Mouse (Mus musculus) embryonic facial prominence, embryonic 11.5 days (tissue): ENCODE data around the gene Uhrf1. TPM values are rescaled to one million over a fixed set of nuclear protein-coding genes. Genes with fewer than 3 reads are reported as not detected.

ENCODE experiments used
- ATAC-seq: fragments of 200-750 bp; cut with Nextera tagmentation; replicated peaks from 2 replicates; pipeline ENCODE4 v1.8.0; 2017; ENCODE audit warnings: low read depth; ENCODE audit not compliant: insufficient number of reproducible peaks, low FRiP score, low TSS enrichment
- DNase-seq: peaks from one replicate; pipeline ENCODE4 v3.0.0-alpha.2; 2015; ENCODE audit warnings: low spot score
- H3K27ac ChIP-seq: fragments of 300-500 bp; sonication (generic); replicated peaks from 2 replicates; pipeline ENCODE4 v1.5.1; 2014; ENCODE audit warnings: mild to moderate bottlenecking, low read depth, low read length, control low read depth
- H3K27me3 ChIP-seq: fragments of 300-500 bp; sonication (generic); 2 replicates; pipeline ENCODE4 v1.6.1; 2014; ENCODE audit warnings: mild to moderate bottlenecking, low read length, moderate library complexity, mixed read lengths; ENCODE audit not compliant: control insufficient read depth, insufficient read depth
- H3K36me3 ChIP-seq: fragments of 300-500 bp; sonication (generic); replicated peaks from 2 replicates; pipeline ENCODE4 v1.6.1; 2014; ENCODE audit warnings: low read depth, mild to moderate bottlenecking, low read length, moderate library complexity, mixed read lengths; ENCODE audit not compliant: control insufficient read depth, insufficient read depth
- H3K4me1 ChIP-seq: fragments of 300-500 bp; sonication (generic); 2 replicates; pipeline ENCODE4 v1.6.1; 2014; ENCODE audit warnings: low read length, mixed read lengths; ENCODE audit not compliant: control insufficient read depth, insufficient read depth
- H3K4me2 ChIP-seq: fragments of 300-500 bp; sonication (generic); 2 replicates; pipeline ENCODE4 v1.6.1; 2014; ENCODE audit warnings: low read depth, mild to moderate bottlenecking, control low read depth, low read length, moderate library complexity
- H3K4me3 ChIP-seq: fragments of 300-500 bp; sonication (generic); 2 replicates; pipeline ENCODE4 v1.5.1; 2014; ENCODE audit warnings: low read depth, low read length, control low read depth
- H3K9ac ChIP-seq: fragments of 300-500 bp; sonication (generic); replicated peaks from 2 replicates; pipeline ENCODE4 v1.6.1; 2014; ENCODE audit warnings: mild to moderate bottlenecking, control low read depth, low read length
- H3K9me3 ChIP-seq: fragments of 300-500 bp; sonication (generic); replicated peaks from 2 replicates; pipeline ENCODE4 v1.6.1; 2016; ENCODE audit warnings: mild to moderate bottlenecking, low read length, inconsistent platforms, mixed read lengths; ENCODE audit not compliant: control insufficient read depth
- whole genome bisulfite sequencing: fragments of 180-500 bp; shearing (Covaris S2); extraction: QIAGEN DNeasy Blood & Tissue Kit; methylation state at CpG from one replicate; pipeline ENCODE4 v1.1.7; 2014; 5-methylcytosine and 5-hydroxymethylcytosine counted together
- polyA plus RNA-seq: library from polyadenylated mRNA; unstranded; fragments of >200 nt; fragmentation: Nextera tagmentation; extraction: Ambion mirVana; gene quantifications from 2 replicates; pipeline ENCODE4 v1.2.1, GENCODE M21; 2014

The Uhrf1 gene
- polyA plus RNA-seq, 1 experiment from 2014 or later, result 119 TPM

DNA sequence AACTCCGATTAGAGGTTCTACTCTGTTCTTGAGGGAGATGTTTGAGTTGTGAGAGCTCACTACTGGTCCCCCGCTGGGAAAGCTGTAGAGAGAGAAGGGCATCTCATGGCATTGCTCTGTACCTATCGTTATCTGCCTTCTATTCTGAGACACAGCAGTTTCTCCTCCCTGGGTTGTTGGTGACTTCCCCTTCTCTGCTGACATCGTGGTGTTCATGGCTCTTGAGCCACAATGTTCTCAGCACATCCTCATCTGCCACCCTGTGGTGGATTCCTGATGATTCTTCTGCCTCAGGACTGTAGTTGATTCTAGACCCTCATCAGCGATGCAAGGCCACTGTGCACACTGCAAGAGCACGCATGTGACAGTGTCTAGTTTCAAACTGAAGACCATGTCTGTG is 34.7 kb downstream of the Uhrf1 start:
- Histone ChIP-seq H3K4me3 (no peak overlapping the region), H3K9me3 (no peaks in the 10 kb centered on the region), H3K27ac (no peak overlapping the region), H3K4me2 (no peak overlapping the region), H3K9ac (no peak overlapping the region), H3K36me3 (no peaks in the 10 kb centered on the region), H3K27me3 (no peaks in the 10 kb centered on the region), H3K4me1 (no peaks in the 10 kb centered on the region)
- DNase-seq, result no peak
- no peak for ATAC-seq
- 89% methylated on average over 6 of the region's 6 CpGs for WGBS

GRCm38 (mm10) chr17:56338909-56339308 is 35.8 kb downstream of the Uhrf1 start:
- ATAC-seq (no peak), DNase-seq (no peak)
- 58% methylated on average over 4 of the region's 4 CpGs for WGBS

DNA sequence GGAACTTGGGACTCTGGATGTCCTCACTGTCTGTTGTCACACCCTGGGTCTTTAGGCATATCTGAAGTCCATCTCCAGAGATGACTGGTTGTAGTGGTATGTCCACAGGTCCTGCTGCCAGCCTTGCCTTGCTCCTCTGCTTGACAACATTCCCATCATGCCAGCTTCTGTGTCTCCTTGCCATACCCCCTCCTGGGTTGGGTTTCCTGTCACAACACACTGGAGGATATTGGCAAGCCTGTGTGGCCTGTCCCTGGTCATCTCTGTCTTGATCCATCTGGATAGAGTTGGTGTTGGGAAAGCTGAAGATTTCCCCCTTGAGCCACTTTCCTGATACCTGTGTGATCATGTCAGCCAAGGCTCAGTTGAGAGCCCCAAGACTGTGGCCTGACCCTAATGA is 37.6 kb downstream of the Uhrf1 start:
- Histone ChIP-seq H3K9me3 (no peaks in the 10 kb centered on the region), H3K4me2 (no peak overlapping the region)
- no peak for ATAC-seq

More at GRCm38 (mm10) chr17:56338909-56339308, 35.8 kb downstream of the Uhrf1 start:
- H3K27ac ChIP-seq, result no peak overlapping the region
- no peaks in the 10 kb centered on the region for H3K36me3 ChIP-seq
- H3K4me1 ChIP-seq, result no peaks in the 10 kb centered on the region
- H3K4me3 ChIP-seq, result no peak overlapping the region
- H3K9ac ChIP-seq, result no peak overlapping the region
- no peaks in the 10 kb centered on the region for H3K27me3 ChIP-seq
- no peak overlapping the region for H3K4me2 ChIP-seq
- H3K9me3 ChIP-seq, result no peaks in the 10 kb centered on the region

GRCm38 (mm10) chr17:56343466-56343865 is 40.3 kb downstream of the Uhrf1 start:
- ATAC-seq (no peak), DNase-seq (no peak)
- H3K9me3 ChIP-seq, result no peaks in the 10 kb centered on the region
- no peaks in the 10 kb centered on the region for H3K36me3 ChIP-seq
- no peaks in the 10 kb centered on the region for H3K27me3 ChIP-seq
- H3K27ac ChIP-seq, result no peak overlapping the region
- H3K4me2 ChIP-seq, result no peak overlapping the region
- no peaks in the 10 kb centered on the region for H3K4me1 ChIP-seq
- no peak overlapping the region for H3K9ac ChIP-seq
- H3K4me3 ChIP-seq, result no peak overlapping the region
- 78% methylated on average over 3 of the region's 3 CpGs for WGBS

More for the DNA sequence above, 37.6 kb downstream of the Uhrf1 start:
- DNase-seq, result no peak
- H3K27me3 ChIP-seq, result no peaks in the 10 kb centered on the region
- H3K4me1 ChIP-seq, result no peaks in the 10 kb centered on the region
- no peaks in the 10 kb centered on the region for H3K36me3 ChIP-seq
- H3K27ac ChIP-seq, result no peak overlapping the region
- no peak overlapping the region for H3K4me3 ChIP-seq
- no peak overlapping the region for H3K9ac ChIP-seq

- H3K9ac ChIP-seq, result no peak overlapping the region
- H3K4me2 ChIP-seq, result no peak overlapping the region
- H3K4me1 ChIP-seq, result no peaks in the 10 kb centered on the region
- H3K4me3 ChIP-seq, result no peak overlapping the region
- 82% methylated on average over 2 of the region's 2 CpGs for WGBS
- no peaks in the 10 kb centered on the region for H3K27me3 ChIP-seq
- ATAC-seq, result no peak
- H3K9me3 ChIP-seq, result no peaks in the 10 kb centered on the region
- no peak for DNase-seq
- H3K27ac ChIP-seq, result no peak overlapping the region
- no peaks in the 10 kb centered on the region for H3K36me3 ChIP-seq
Observed at GRCm38 (mm10) chr17:56345364-56345763, 42.2 kb downstream of the Uhrf1 start.

DNA sequence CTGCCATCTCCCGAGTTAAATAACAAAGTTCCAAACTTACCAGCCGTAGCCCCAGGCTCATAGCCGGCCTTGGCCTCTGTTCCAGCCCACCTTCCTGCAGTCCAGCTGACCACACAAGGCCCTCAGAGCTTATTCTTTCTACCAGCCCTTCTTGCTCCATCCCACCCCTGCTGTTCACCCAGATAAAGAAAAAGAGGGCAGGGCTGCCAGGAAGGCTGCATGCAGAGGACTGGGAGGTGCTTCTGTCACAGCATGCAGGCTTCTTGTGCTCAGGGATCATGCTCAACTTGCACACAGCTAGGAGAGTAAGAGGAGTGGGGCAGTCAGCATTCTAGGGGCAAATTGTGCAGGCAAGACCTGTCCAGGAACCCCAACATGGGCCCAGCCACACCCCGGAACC is 45.0 kb downstream of the Uhrf1 start:
- Histone ChIP-seq H3K4me3 (no peak overlapping the region), H3K4me2 (no peak overlapping the region), H3K27ac (no peak overlapping the region), H3K9ac (no peak overlapping the region), H3K4me1 (no peaks in the 10 kb centered on the region), H3K27me3 (no peaks in the 10 kb centered on the region), H3K9me3 (no peaks in the 10 kb centered on the region), H3K36me3 (no peaks in the 10 kb centered on the region; the same call in 1 of the 2 replicates)
- ATAC-seq (no peak), DNase-seq (no peak)
- WGBS, result 74% methylated on average over 4 of the region's 4 CpGs

DNA sequence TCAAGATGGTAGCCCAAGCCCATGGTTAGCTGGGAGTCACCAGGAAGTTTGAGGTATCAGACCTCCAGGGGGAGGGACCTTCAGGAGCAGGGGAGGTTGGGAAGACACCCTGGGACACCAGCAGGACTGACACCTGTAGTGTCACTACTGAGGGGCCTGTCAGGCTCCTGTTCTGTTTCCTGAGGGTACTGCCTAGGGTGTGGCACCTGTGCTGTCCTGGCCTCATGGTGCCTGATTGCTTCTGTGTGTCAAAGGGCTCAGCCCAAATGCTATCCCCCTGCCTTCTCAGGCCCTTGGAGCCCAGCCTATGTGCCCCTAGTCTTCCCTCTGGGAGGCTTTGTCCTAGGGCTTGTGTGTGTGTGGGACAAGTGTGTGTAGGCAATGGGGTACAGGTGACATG is 45.5 kb downstream of the Uhrf1 start:
- ATAC-seq (no peak), DNase-seq (no peak)
- Histone ChIP-seq H3K27me3 (no peaks in the 10 kb centered on the region), H3K9me3 (no peaks in the 10 kb centered on the region), H3K4me1 (no peaks in the 10 kb centered on the region), H3K27ac (no peak overlapping the region), H3K9ac (no peak overlapping the region), H3K4me3 (no peak overlapping the region), H3K36me3 (no peaks in the 10 kb centered on the region; the same call in 1 of the 2 replicates), H3K4me2 (no peak overlapping the region)

GRCm38 (mm10) chr17:56350694-56351093 is 47.6 kb downstream of the Uhrf1 start:
- Histone ChIP-seq H3K4me3 (no peak overlapping the region), H3K27me3 (no peaks in the 10 kb centered on the region), H3K36me3 (peaks cover 3% of the 10 kb centered on the region; the same call in 1 of the 2 replicates), H3K9ac (no peak overlapping the region), H3K4me2 (no peak overlapping the region), H3K9me3 (no peaks in the 10 kb centered on the region), H3K4me1 (no peaks in the 10 kb centered on the region), H3K27ac (no peak overlapping the region)
- ATAC-seq (no peak), DNase-seq (peak; percentile 77)
- 34% methylated on average over 2 of the region's 2 CpGs for WGBS
